Mouse (Mus musculus): Measurements from ENCODE around the gene Zfp40. TPM values are rescaled to one million over a fixed set of nuclear protein-coding genes. Genes with fewer than 3 reads are reported as not detected.

Zfp40 gene
- 33.5 TPM for polyA plus RNA-seq (2014; fragmentation: Illumina TruSeq; extraction: RNeasy Lipid Tissue Mini Kit (QIAGEN cat#74804); ENCODE audit: low read depth, low replicate concordance)

DNA sequence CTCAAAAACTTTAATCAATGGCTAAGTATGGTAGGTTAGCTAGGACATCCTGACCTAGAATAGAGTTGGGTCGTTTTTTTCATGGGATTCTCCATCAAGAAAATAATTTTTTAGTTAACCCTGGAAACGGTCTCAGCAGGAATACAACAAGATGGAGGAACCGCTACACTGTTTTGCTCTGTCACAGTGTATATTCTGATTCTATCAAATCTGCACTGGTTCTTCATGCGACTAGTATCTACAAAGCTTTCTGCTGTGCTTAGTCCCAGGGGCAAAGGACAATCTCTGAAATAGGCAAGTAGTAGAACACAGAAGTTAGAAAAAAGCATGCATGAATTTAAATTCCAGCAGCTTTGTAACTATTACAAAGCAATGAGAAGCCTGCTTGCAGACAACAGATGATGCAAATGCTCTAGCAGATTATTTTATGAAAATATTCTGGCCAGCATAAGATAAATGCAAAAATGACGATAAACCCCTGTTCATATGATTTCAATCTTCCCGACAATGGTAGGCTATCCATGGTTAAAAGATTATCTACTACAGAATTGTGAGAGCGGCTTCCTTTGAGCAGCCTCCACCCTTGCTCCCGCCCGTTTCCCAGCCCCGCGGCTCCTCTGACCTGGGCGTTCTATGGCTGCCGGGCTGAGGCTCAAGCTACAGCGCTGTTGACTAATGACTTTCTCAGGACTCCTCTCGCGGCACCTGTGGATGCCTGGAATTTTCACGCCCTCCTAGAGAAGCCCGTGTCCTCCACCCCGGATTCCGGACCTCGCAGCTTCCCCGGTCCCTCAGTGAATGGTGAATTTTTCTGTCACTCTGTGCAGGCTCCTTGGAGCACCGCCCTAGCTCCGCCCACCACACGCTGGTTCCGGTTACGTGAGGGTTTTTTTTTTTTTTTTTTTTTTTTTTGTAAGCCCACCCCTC lies at the start of gene Zfp40:
Gene Zfp40, minus strand, starts transcription at position 800 of the 927 bp plus-strand sequence.

Other genes starting within 250 kb of the Zfp40 start
- not detected for gene Vmn2r-ps130, start 132.1 kb downstream of the Zfp40 start, polyA plus RNA-seq (2014; fragmentation: Illumina TruSeq; extraction: RNeasy Lipid Tissue Mini Kit (QIAGEN cat#74804); ENCODE audit: low read depth, low replicate concordance)
- gene Vmn2r114, start 119.3 kb upstream of the Zfp40 start, polyA plus RNA-seq (2014; fragmentation: Illumina TruSeq; extraction: RNeasy Lipid Tissue Mini Kit (QIAGEN cat#74804); ENCODE audit: low read depth, low replicate concordance), result not detected
- gene Vmn2r115, start 150.5 kb upstream of the Zfp40 start, polyA plus RNA-seq (2014; fragmentation: Illumina TruSeq; extraction: RNeasy Lipid Tissue Mini Kit (QIAGEN cat#74804); ENCODE audit: low read depth, low replicate concordance), result not detected
- not detected for gene Vmn2r116, start 191.4 kb upstream of the Zfp40 start, polyA plus RNA-seq (2014; fragmentation: Illumina TruSeq; extraction: RNeasy Lipid Tissue Mini Kit (QIAGEN cat#74804); ENCODE audit: low read depth, low replicate concordance)

Measured in sigmoid colon, adult 10 weeks (tissue).